Mouse (Mus musculus): Measurements from ENCODE around the gene Olfr1472. TPM values are rescaled to one million over a fixed set of nuclear protein-coding genes. Genes with fewer than 3 reads are reported as not detected.
"Not testable (repeated sequence)": the region's sequence is repeated elsewhere in the genome, so short reads cannot be mapped to it uniquely, and the experiment has no call there.

The Olfr1472 gene
- not detected in 2 replicates for polyA plus RNA-seq (2015; fragmentation: Nextera tagmentation; extraction: Ambion mirVana)

DNA sequence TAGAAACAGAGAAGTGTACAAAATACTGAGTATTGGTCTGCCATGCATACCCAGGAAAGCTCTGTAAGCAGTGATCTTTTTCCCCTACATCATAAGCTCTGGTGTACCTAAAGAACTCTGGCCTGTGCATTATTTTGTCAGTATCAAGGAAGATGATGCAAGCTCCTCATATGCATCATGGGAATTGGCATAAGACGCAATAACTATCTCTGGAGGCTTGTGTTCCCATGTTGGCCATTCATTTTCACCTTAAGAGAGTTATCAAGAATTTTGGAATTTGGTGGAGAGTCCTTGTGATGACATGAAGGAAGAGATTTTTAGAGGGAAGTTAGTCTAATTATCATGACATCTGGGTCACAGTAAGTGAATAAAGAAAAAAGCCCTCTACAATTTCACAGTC lies at the start of gene Olfr1472:
Gene Olfr1472 (minus strand): TSS at position 101 of the 400 bp plus-strand sequence.
- H3K4me3 ChIP-seq: no peak within 1 kb of the TSS
- H3K9me3 ChIP-seq: no peaks in the 10 kb centered on the region
- H3K4me2 ChIP-seq: no peak within 1 kb of the TSS
- no peaks in the 10 kb centered on the region for H3K27me3 ChIP-seq
- 76% methylated on average over 1 of the region's 1 CpGs for WGBS
- no peak for ATAC-seq (ENCODE audit: borderline replicate concordance, extremely low read depth, low FRiP score, low TSS enrichment)
- no peaks in the 10 kb centered on the region for H3K4me1 ChIP-seq
- no peaks in the 10 kb centered on the region for H3K36me3 ChIP-seq
- no peak within 1 kb of the TSS for H3K27ac ChIP-seq
- no peak within 1 kb of the TSS for H3K9ac ChIP-seq

GRCm38 (mm10) chr19:13500246-13500645 lies 44.4 kb upstream of the Olfr1472 start, which contains the start of gene Olfr1477:
Olfr1477 (plus strand) TSS chr19:13500546.
- H3K27me3 ChIP-seq: no peaks in the 10 kb centered on the region
- H3K9me3 ChIP-seq: no peaks in the 10 kb centered on the region
- no peaks in the 10 kb centered on the region for H3K36me3 ChIP-seq
- no peaks in the 10 kb centered on the region for H3K4me1 ChIP-seq
- 63% methylated on average over 3 of the region's 3 CpGs for whole genome bisulfite sequencing
- H3K4me2 ChIP-seq: no peak within 1 kb of the TSS
- no peak within 1 kb of the TSS for H3K27ac ChIP-seq
- H3K4me3 ChIP-seq: no peak within 1 kb of the TSS
- ATAC-seq (ENCODE audit: borderline replicate concordance, extremely low read depth, low FRiP score, low TSS enrichment): no peak
- no peak within 1 kb of the TSS for H3K9ac ChIP-seq

DNA sequence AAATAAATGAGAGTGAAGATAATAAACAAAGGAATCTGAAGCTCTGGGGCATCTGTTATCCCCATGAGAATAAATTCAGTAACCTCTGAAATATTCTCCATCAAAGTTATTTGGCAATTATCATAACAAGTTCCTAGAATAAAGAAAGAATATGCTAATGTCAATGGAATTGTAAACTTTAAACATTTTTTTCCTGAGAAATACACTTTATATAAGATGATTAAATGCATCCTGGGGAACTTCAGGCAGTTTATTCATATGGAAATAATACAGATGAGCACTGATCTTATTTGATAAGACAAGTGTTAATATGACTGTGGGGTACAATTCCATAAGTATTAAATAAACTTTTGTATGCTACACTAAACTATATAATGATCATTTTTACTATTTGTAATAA lies 24.2 kb upstream of the Olfr1472 start, which contains the start of gene Olfr1475:
Gene Olfr1475 (minus strand): TSS at position 101 of the 400 bp plus-strand sequence.
- Histone ChIP-seq H3K4me3 (no peak within 1 kb of the TSS), H3K4me1 (no peaks in the 10 kb centered on the region), H3K27ac (no peak within 1 kb of the TSS), H3K27me3 (no peaks in the 10 kb centered on the region), H3K9me3 (no peaks in the 10 kb centered on the region), H3K9ac (no peak within 1 kb of the TSS), H3K4me2 (no peak within 1 kb of the TSS), H3K36me3 (no peaks in the 10 kb centered on the region)
- ATAC-seq (ENCODE audit: borderline replicate concordance, extremely low read depth, low FRiP score, low TSS enrichment): no peak

GRCm38 (mm10) chr19:13469265-13469664 lies 13.4 kb upstream of the Olfr1472 start, which contains the start of gene Olfr1474:
Olfr1474 (plus strand) TSS chr19:13469565.
- H3K27me3 ChIP-seq; H3K4me2 ChIP-seq; H3K9ac ChIP-seq; H3K4me3 ChIP-seq; H3K27ac ChIP-seq; ATAC-seq (ENCODE audit: borderline replicate concordance, extremely low read depth, low FRiP score, low TSS enrichment); H3K4me1 ChIP-seq; H3K36me3 ChIP-seq; H3K9me3 ChIP-seq: not testable (repeated sequence)
- 69% methylated on average over 4 of the region's 4 CpGs for WGBS

- H3K4me1 ChIP-seq; H3K27ac ChIP-seq; H3K27me3 ChIP-seq; H3K4me2 ChIP-seq; H3K36me3 ChIP-seq; H3K9ac ChIP-seq; H3K4me3 ChIP-seq; ATAC-seq (ENCODE audit: borderline replicate concordance, extremely low read depth, low FRiP score, low TSS enrichment); H3K9me3 ChIP-seq: not testable (repeated sequence)
- WGBS: 50% methylated on average over 2 of the region's 2 CpGs
Observed at GRCm38 (mm10) chr19:13443109-13443508, 12.8 kb downstream of the Olfr1472 start, which contains the start of gene Olfr1471. Olfr1471 (plus strand) TSS chr19:13443409.

- Histone ChIP-seq H3K4me2 (no peak within 1 kb of the TSS), H3K27me3 (no peaks in the 10 kb centered on the region), H3K9ac (no peak within 1 kb of the TSS), H3K27ac (no peak within 1 kb of the TSS), H3K4me3 (no peak within 1 kb of the TSS), H3K9me3 (no peaks in the 10 kb centered on the region), H3K4me1 (no peaks in the 10 kb centered on the region), H3K36me3 (no peaks in the 10 kb centered on the region)
- WGBS: 71% methylated on average over 2 of the region's 2 CpGs
- no peak for ATAC-seq (ENCODE audit: borderline replicate concordance, extremely low read depth, low FRiP score, low TSS enrichment)
Observed at GRCm38 (mm10) chr19:13407549-13407948, 48.3 kb downstream of the Olfr1472 start, which contains the start of gene Olfr1469. Olfr1469 (plus strand) TSS chr19:13407849.

Other genes with a start within 250 kb of the Olfr1472 start
- not detected in 2 replicates for gene Olfr1463, start 224.8 kb downstream of the Olfr1472 start, polyA plus RNA-seq (2015; fragmentation: Nextera tagmentation; extraction: Ambion mirVana)
- gene Olfr1465, start 140.5 kb downstream of the Olfr1472 start, polyA plus RNA-seq (2015; fragmentation: Nextera tagmentation; extraction: Ambion mirVana): not detected in 2 replicates
- gene Olfr1466, start 117.2 kb downstream of the Olfr1472 start, polyA plus RNA-seq (2015; fragmentation: Nextera tagmentation; extraction: Ambion mirVana): not detected in 2 replicates
- gene Olfr1467, start 93.8 kb downstream of the Olfr1472 start, polyA plus RNA-seq (2015; fragmentation: Nextera tagmentation; extraction: Ambion mirVana): not detected in 2 replicates
- gene Olfr1469, start 48.2 kb downstream of the Olfr1472 start, polyA plus RNA-seq (2015; fragmentation: Nextera tagmentation; extraction: Ambion mirVana): not detected in 2 replicates
- gene Olfr1471, start 12.7 kb downstream of the Olfr1472 start, polyA plus RNA-seq (2015; fragmentation: Nextera tagmentation; extraction: Ambion mirVana): not detected in 2 replicates
- gene Olfr1474, start 13.5 kb upstream of the Olfr1472 start, polyA plus RNA-seq (2015; fragmentation: Nextera tagmentation; extraction: Ambion mirVana): not detected in 2 replicates
- not detected in 2 replicates for gene Olfr1475, start 24.1 kb upstream of the Olfr1472 start, polyA plus RNA-seq (2015; fragmentation: Nextera tagmentation; extraction: Ambion mirVana)
- not detected in 2 replicates for gene Olfr1477, start 44.5 kb upstream of the Olfr1472 start, polyA plus RNA-seq (2015; fragmentation: Nextera tagmentation; extraction: Ambion mirVana)
- not detected in 2 replicates for gene Olfr1480, start 71.8 kb upstream of the Olfr1472 start, polyA plus RNA-seq (2015; fragmentation: Nextera tagmentation; extraction: Ambion mirVana)
- gene Olfr1484, start 127.4 kb upstream of the Olfr1472 start, polyA plus RNA-seq (2015; fragmentation: Nextera tagmentation; extraction: Ambion mirVana): not detected in 2 replicates
- gene Olfr1487, start 161.3 kb upstream of the Olfr1472 start, polyA plus RNA-seq (2015; fragmentation: Nextera tagmentation; extraction: Ambion mirVana): not detected in 2 replicates
- gene Olfr1489, start 175.5 kb upstream of the Olfr1472 start, polyA plus RNA-seq (2015; fragmentation: Nextera tagmentation; extraction: Ambion mirVana): not detected in 2 replicates
- not detected in 2 replicates for gene Olfr1490, start 195.0 kb upstream of the Olfr1472 start, polyA plus RNA-seq (2015; fragmentation: Nextera tagmentation; extraction: Ambion mirVana)
- gene Olfr1491, start 241.2 kb upstream of the Olfr1472 start, polyA plus RNA-seq (2015; fragmentation: Nextera tagmentation; extraction: Ambion mirVana): not detected in 2 replicates